Mouse (Mus musculus) gastrocnemius, postnatal 10 days (tissue): Measurements from ENCODE around the gene Eif5b. TPM values are rescaled to one million over a fixed set of nuclear protein-coding genes. Genes with fewer than 3 reads are reported as not detected.
"Not testable (repeated sequence)": the region's sequence is repeated elsewhere in the genome, so short reads cannot be mapped to it uniquely, and the experiment has no call there.

ENCODE experiments used
- DNase-seq: peaks from one replicate; pipeline ENCODE4 v3.0.0; 2021; ENCODE audit warnings: mixed read lengths
- long read RNA-seq, 2 experiments: library from polyadenylated mRNA; stranded (forward); transcript quantifications; one replicate each; pipeline ENCODE4 v2.0.0; 2021
- total RNA-seq, 2 experiments: library from RNA; stranded (reverse); gene quantifications; 2 replicates each; pipeline ENCODE4 v1.2.3; 2021

Eif5b gene
- 10 to 100 TPM; 38.6 to 41.0 TPM for total RNA-seq
- long read RNA-seq, experiment 1, full-length matches to known transcripts: 21 of 36 reads
- long read RNA-seq, experiment 1, partial matches to known transcripts: 14 of 36 reads
- long read RNA-seq, experiment 1, other reads (novel, unspliced or antisense): 1 of 36 reads
- long read RNA-seq, experiment 2, full-length matches to known transcripts: 18 of 30 reads
- long read RNA-seq, experiment 2, partial matches to known transcripts: 12 of 30 reads
- long read RNA-seq, experiment 2, other reads (novel, unspliced or antisense): 0 of 30 reads

GRCm38 (mm10) chr1:37997867-37998266 lies at the start of gene Eif5b, which contains the start of gene Txndc9:
TSS of gene Eif5b (plus strand) at chr1:37998010.
TSS of gene Txndc9 (minus strand) at chr1:37997893.
- peak; percentile 93 for DNase-seq

DNA sequence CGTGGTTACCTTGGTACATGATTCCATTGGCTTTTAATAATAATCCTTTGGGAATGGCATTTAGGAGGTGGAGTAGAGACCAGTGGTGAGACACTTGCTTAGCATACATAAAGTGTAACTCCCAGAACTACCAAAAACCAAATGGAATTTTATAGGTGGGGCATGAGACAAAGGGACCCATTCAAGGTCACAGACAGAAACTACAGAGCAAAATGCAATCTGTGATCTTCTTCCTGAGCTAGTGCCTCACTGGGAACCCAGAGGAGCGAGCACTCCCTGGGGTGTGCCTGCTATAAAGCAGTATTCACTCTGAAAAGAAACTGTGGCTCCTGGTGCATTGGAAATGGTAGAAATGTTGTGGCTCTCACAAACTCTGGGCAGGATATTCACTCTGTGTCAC lies 48.9 kb upstream of the Eif5b start:
- no peak for DNase-seq

DNA sequence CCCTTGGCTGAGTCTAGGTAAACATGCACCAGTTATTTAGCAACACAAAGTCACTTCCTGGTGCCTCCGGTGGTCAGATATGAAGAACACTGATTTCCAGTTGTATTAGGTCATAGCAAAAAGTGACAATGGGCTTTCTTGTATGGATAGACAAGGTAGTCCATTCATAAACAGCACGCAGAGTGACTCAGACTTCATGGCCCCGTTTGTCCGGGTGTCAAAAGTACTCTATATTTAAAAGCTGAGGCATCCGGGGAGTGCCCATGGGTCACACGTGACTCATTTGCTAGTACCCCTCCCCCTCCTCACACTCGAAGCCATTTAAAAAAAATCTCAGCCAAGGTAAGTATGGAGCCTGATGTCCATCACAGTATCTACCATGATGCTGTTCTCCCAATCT lies 43.0 kb upstream of the Eif5b start:
- no peak for DNase-seq

DNA sequence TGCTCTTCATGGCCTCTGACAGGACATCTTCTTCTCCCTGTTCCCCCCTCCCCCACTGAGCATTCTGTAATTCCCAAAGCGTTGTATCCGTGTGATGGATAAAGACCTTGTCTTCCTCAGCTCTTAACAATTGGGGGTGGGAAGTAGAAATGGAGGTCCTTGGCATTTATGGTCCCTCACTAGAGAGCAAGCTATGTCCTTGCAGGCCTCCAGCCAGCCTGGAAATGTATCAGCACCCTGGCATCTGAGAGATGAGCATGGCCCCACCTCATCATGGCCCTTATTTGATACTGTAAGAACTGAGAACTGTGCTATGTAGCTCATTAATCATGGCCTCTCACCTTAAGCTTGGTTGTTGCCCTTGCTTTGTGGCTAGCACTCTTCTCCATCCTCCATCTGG lies 42.6 kb upstream of the Eif5b start:
- DNase-seq: no peak

- no peak for DNase-seq
Observed at GRCm38 (mm10) chr1:37956690-37957431, 40.9 kb upstream of the Eif5b start.

GRCm38 (mm10) chr1:37957659-37958058 lies 40.2 kb upstream of the Eif5b start, which contains the start of gene Lyg1:
TSS of gene Lyg1 (minus strand) at chr1:37957759.
- no peak for DNase-seq

DNA sequence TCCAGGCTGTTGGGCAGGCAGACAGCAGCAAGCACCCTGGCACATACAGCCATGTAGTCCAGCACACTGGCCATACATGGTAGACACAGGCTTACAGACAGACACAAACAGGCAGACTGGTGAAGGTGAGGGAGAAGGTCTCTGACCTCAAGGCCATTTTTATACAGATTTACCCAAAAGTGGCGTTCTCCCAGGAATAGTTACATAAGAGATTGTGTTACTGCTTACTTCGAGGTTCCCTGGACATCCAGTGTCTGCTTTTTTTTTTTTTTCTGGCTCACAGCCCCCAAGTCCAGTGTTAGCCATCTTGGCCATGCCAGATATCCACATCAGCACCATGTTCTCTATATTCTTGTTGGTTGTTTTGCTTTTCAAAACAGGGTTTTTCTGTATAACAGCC lies 39.3 kb upstream of the Eif5b start:
- no peak for DNase-seq

- DNase-seq: no peak
Observed at GRCm38 (mm10) chr1:37959486-37959885, 38.3 kb upstream of the Eif5b start.

- no peak for DNase-seq
Observed at GRCm38 (mm10) chr1:37965571-37965970, 32.2 kb upstream of the Eif5b start.

- DNase-seq: no peak
Observed at GRCm38 (mm10) chr1:37968746-37969145, 29.1 kb upstream of the Eif5b start.

DNA sequence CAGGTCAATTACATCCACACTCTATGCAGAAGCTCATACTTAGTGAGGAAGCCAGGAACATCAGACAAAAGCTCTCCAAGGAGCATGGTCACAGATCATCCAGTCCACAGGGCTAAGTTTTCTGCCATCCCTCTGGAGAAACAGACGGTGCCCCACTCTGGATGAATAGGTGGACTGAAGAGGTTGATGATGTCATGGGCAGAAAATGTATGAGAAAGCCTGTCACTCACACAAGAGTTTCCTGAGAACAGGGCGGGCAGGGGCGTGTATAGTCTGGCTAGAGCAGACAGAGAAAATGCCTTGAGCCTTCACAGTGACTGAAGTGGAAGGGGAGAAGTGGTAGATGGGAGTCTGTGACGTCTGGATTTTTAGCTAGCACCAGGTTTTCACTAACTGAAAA lies 26.3 kb upstream of the Eif5b start:
- DNase-seq: no peak

DNA sequence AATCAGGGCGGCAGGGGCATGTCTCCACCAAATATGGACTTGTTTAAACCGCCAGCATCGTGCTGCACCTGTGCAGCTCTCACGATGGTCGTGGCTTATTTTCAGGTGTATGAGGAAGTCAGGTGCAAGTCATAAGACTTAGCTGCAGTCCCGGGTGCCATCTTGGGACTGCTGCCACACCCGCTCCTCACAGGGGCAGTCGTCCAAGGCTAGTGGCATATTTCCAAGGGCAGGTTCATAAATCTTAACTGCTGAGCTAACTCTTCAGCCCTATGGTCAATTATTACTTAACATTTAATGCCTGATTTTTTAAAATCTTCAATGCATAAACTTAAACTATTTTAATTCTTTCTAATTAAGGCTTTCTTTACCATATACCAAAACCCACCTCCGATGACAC lies 21.1 kb upstream of the Eif5b start:
- DNase-seq: not testable (repeated sequence)

GRCm38 (mm10) chr1:37977303-37977702 lies 20.5 kb upstream of the Eif5b start:
- DNase-seq: no peak

DNA sequence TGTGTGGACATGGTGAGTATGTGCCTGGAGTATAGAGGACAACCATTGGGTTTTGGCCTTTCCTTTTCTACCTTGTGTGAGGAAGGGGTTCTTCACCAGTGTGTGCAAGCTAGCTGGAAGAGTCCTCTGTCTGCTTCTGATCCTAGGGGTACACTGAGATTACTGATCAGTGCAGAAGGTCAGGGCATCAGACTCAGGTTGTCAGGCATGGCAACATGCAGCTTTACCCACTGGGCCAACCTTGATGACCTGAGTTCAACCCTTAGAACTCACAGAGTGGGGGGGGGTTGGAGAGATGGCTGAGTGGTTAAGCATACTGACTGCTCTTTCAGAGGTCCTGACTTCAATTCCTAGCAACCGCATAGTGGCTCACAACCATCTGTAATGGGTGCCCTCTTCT lies 13.5 kb upstream of the Eif5b start:
- DNase-seq: no peak

DNA sequence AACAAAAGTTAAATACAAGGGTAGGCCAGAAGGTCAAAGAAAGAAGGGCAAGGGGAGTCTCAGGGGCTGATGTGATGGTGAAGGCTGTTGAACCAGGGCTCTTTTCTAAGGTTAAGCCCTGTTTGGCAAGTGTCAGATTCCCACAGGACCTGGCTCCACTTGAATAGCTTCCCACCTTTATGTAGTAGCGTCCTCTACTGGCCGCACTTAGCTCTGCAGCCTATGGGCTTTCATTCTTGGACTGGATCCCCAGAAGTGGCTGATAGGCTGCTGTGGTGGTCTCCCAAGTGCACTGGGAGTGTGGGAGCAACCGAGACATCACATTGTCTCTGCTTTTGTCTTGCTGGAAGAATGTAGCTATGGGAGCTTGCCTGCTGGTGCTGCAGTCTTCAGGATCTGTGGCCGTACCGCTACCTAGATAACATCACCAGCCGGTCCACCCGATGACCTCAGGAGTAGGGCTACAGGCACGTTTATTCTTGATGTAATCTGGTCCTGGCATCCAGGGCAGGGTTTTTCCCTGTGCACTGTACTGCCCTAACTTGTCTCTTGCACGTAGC lies 12.0 kb upstream of the Eif5b start:
- DNase-seq: no peak

DNA sequence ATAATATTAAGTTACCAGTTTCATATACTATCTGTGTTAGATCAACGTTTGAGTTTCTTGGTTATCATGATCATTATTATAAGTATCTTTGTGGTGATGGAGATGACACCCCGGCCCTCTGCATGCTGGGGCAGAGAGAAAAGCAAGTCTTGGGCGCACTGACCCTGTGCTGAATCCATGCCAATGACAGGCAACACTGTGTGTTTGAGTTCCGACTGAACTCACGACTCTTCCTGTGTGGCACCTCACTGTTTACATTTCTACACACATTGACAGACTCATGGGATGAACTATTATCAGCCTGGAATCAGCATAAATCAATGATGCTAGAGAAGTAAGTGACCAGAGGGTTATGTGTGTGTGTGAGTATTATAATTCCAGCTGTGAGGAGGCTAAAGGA lies 10.0 kb upstream of the Eif5b start:
- DNase-seq: no peak

GRCm38 (mm10) chr1:37996226-37996625 lies 1.6 kb upstream of the Eif5b start:
- DNase-seq: no peak

DNA sequence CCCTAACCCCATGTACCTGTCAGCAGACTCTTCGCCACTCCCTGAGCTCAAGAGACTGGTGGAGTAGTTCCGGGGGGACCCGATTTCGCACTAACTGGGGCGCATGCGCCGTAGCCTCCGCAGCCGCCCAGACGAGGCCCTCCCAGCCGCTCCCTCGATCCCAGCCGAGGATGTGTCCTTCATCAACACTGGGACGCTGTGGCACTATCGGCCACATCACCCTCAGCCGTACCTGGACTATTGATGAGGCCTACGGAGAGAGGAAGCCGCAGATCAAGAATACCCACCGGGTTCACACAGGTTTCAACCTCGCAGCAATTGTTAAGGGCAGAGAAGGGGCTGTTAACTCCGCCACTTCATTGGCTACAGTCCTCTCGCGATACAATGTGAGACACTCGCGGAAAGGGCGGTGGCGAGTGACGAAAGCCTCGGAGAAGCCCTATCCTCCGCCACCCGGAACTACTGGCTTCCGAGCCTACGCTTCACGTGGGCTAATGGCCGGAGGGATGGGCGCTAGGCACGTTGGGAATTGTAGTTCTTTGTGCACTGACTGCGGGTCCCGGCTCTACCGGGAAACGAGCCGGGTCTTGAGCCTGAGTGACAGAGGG lies 829 bp upstream of the Eif5b start:
- peak; percentile 88 for DNase-seq

- no peak for DNase-seq
Observed at GRCm38 (mm10) chr1:37998371-37999199, 775 bp downstream of the Eif5b start.

DNA sequence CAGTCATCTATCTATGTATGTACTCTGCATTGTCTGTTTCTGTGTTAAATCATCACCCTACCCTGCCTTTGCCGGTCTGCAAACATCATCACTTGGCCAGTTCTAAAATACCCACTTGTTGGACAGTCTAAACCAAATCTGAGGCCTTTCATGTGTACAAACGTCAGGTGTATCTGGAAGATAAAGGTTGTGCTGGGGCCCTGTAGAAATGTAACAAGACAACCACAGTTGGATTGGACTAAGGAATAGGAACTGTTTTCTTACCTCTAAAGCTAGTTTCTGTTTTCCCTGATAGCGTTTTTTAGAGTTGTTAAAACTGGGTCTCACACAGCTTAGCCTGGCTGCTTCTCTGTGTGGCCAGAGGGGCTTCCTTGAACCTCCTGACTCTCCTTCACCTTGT lies 1.7 kb downstream of the Eif5b start:
- DNase-seq: no peak

GRCm38 (mm10) chr1:38000844-38001243 lies 3.0 kb downstream of the Eif5b start:
- DNase-seq: no peak

DNA sequence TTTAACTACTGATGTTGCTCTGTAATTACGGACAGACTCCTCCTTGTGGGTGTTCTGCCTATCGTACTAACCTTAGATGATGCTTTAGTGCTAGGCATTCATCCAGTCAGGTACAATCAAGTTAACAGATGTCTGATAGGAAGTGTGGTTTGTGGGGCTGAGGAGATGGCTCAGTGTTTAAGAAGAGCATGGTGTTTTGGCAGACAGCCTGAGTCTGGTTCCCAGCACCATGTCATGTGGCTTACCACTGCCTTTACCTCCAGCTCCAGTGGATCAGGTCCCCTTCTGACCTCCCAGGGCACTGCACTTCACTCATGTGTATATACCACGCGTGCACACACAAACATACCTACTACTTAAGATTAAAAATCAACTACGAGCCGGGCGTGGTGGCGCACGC lies 4.1 kb downstream of the Eif5b start:
- DNase-seq: no peak
